Mouse (Mus musculus) forebrain, postnatal 0 days (tissue): ENCODE measurements around the gene Zbtb16. TPM values are rescaled to one million over a fixed set of nuclear protein-coding genes. Genes with fewer than 3 reads are reported as not detected.

Source experiments
- ATAC-seq: fragments of 200-750 bp; cut with Nextera tagmentation; 2 replicates; pipeline ENCODE4 v1.8.0; 2017; ENCODE audit warnings: mild to moderate bottlenecking, moderate library complexity
- DNase-seq: peaks from one replicate; pipeline ENCODE4 v3.0.0-alpha.2; 2015
- H3K27ac ChIP-seq: fragments of 300-500 bp; sonication (generic); 2 replicates; pipeline ENCODE4 v1.5.1; 2014; ENCODE audit warnings: low read depth, mild to moderate bottlenecking, antibody characterized with exemption, low read length, moderate library complexity, mixed read lengths
- H3K27me3 ChIP-seq: fragments of 300-500 bp; sonication (generic); 2 replicates; pipeline ENCODE4 v1.6.1; 2014; ENCODE audit warnings: mild to moderate bottlenecking, low read length, mixed read lengths; ENCODE audit not compliant: insufficient read depth
- H3K36me3 ChIP-seq: fragments of 300-500 bp; sonication (generic); 2 replicates; pipeline ENCODE4 v1.6.1; 2014; ENCODE audit warnings: mild to moderate bottlenecking, moderate library complexity; ENCODE audit not compliant: insufficient read depth
- H3K4me1 ChIP-seq: fragments of 300-500 bp; sonication (generic); 2 replicates; pipeline ENCODE4 v1.6.1; 2014; ENCODE audit warnings: antibody characterized with exemption; ENCODE audit not compliant: insufficient read depth
- H3K4me2 ChIP-seq: fragments of 300-500 bp; sonication (generic); 2 replicates; pipeline ENCODE4 v1.6.1; 2014; ENCODE audit warnings: low read depth, mild to moderate bottlenecking, moderate library complexity
- H3K4me3 ChIP-seq: fragments of 300-500 bp; sonication (generic); 2 replicates; pipeline ENCODE4 v1.5.1; 2014; ENCODE audit warnings: low read depth, low read length, mixed read lengths
- H3K9ac ChIP-seq: fragments of 300-500 bp; sonication (generic); 2 replicates; pipeline ENCODE4 v1.6.1; 2014; ENCODE audit warnings: mild to moderate bottlenecking
- H3K9me3 ChIP-seq: fragments of 300-500 bp; sonication (generic); 2 replicates; pipeline ENCODE4 v1.6.1; 2016; ENCODE audit warnings: low read length
- CTCF ChIP-seq: sonication (generic); IDR thresholded peaks from 2 replicates; pipeline ENCODE4 v1.5.1; 2016; ENCODE audit warnings: antibody characterized with exemption, control low read depth, low read depth
- WGBS: fragments of 180-500 bp; shearing (Covaris S2); extraction: QIAGEN DNeasy Blood & Tissue Kit; methylation state at CpG from one replicate; pipeline ENCODE4 v1.1.7; 2014; 5-methylcytosine and 5-hydroxymethylcytosine counted together
- polyA plus RNA-seq: library from polyadenylated mRNA; unstranded; fragments of >200 nt; fragmentation: Nextera tagmentation; extraction: Ambion mirVana; gene quantifications from 2 replicates; pipeline ENCODE4 v1.2.1, GENCODE M21; 2015
- total RNA-seq: library from RNA; depleted of rRNA; stranded (reverse); fragments of >200 nt; gene quantifications from 2 replicates; pipeline ENCODE4 v1.2.3, GENCODE M21; 2014

Zbtb16 gene
- total and polyA plus RNA-seq, 2 experiments from 2014 or later: 6.8 to 12.6 TPM

- ATAC-seq: no peak
- Histone ChIP-seq H3K27me3 (no peaks in the 10 kb centered on the region), H3K9me3 (no peaks in the 10 kb centered on the region), H3K4me1 (no peaks in the 10 kb centered on the region), H3K27ac (no peak overlapping the region), H3K36me3 (no peaks in the 10 kb centered on the region), H3K4me3 (no peak overlapping the region), H3K9ac (no peak overlapping the region), H3K4me2 (no peak overlapping the region)
- DNase-seq: no peak
- 57% methylated on average over 11 of the region's 11 CpGs for WGBS
- TF ChIP-seq CTCF: no peak
Measured at GRCm38 (mm10) chr9:48796267-48796822, 39.7 kb downstream of the Zbtb16 start.

DNA sequence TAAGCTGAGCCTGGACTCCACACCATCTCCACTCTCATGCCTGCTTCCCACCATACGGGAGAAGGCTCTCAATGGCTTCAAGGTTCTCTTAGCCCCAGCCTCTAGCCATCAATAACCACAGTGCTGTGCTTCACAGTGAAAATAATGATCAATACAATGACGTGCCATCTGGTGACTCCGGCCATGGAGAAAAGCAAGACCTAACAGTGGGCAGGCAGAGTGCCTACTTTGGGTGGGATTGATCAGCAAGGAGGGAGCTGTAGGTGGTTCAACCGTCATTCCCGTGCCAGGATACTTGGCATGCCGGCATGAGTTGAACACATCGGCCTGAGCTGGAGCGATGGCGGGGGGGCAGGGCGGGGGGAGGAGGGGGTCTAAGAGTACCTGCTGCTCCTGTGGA lies 40.3 kb downstream of the Zbtb16 start:
- Histone ChIP-seq H3K9ac (no peak overlapping the region), H3K4me3 (no peak overlapping the region), H3K4me2 (no peak overlapping the region), H3K9me3 (no peaks in the 10 kb centered on the region), H3K27ac (no peak overlapping the region), H3K27me3 (no peaks in the 10 kb centered on the region), H3K4me1 (no peaks in the 10 kb centered on the region), H3K36me3 (no peaks in the 10 kb centered on the region)
- no peak for DNase-seq
- no peak for TF ChIP-seq CTCF
- WGBS: 30% methylated on average over 10 of the region's 10 CpGs
- no peak for ATAC-seq

DNA sequence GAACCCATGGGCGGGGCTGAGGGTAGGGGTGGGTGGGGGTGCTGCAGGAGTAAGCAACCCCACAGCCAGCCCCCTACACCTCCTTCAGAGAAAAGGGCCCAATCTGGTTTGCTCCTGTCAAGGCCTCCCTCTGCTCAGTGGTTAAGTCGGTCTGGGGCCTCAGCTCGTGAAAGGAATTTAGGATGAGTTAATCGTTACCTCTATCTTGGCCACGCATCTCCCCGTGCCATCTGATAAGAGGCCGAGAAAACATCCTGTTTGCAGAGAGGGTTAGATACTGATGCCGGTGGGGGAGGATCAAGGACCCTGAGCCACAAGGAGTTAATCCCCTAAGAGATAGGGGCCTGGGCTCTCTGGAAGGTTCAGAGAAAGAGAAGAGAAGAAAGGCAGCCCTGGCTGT lies 40.9 kb downstream of the Zbtb16 start:
- Histone ChIP-seq H3K9me3 (no peaks in the 10 kb centered on the region), H3K4me3 (no peak overlapping the region), H3K4me2 (no peak overlapping the region), H3K4me1 (no peaks in the 10 kb centered on the region), H3K27me3 (no peaks in the 10 kb centered on the region), H3K27ac (no peak overlapping the region), H3K36me3 (no peaks in the 10 kb centered on the region), H3K9ac (no peak overlapping the region)
- ATAC-seq (no peak), DNase-seq (no peak)
- TF ChIP-seq CTCF: no peak
- WGBS: 29% methylated on average over 8 of the region's 8 CpGs

- no peak for TF ChIP-seq CTCF
Measured at GRCm38 (mm10) chr9:48794463-48794862, 41.6 kb downstream of the Zbtb16 start.

DNA sequence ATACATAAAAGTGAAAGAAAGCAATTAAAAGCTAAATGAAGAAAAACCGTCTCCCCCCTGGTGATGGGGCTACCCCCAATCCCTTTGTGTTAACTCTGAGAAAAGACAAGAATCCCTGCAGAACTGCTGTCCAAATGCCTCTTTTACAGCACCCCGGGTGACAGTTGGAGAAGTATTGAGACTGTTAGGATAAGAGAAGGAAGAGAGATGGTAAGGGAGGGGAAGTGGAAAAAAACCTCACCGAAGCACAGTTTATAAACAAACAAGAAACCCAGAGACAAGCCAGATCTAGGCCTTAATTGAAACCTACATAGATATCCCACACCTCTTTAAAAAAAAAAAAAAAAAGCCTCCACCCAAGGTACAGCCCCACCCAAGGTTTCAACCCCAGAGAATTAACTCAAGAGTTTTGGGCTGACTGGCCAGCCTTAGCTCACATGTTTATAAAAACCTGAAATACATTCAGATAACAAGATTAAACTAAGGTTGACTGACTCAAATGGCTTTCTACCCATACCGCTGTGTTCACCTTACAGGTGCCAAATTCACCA lies 42.3 kb downstream of the Zbtb16 start:
- H3K27me3 ChIP-seq: no peaks in the 10 kb centered on the region
- H3K9ac ChIP-seq: no peak overlapping the region
- no peak for TF ChIP-seq CTCF
- ATAC-seq (no peak), DNase-seq (no peak)
- H3K27ac ChIP-seq: no peak overlapping the region
- WGBS: 39% methylated on average over 4 of the region's 4 CpGs
- no peaks in the 10 kb centered on the region for H3K9me3 ChIP-seq
- H3K36me3 ChIP-seq: no peaks in the 10 kb centered on the region
- no peak overlapping the region for H3K4me2 ChIP-seq
- no peak overlapping the region for H3K4me3 ChIP-seq
- H3K4me1 ChIP-seq: no peaks in the 10 kb centered on the region

More at GRCm38 (mm10) chr9:48794463-48794862, 41.6 kb downstream of the Zbtb16 start:
- Histone ChIP-seq H3K27me3 (no peaks in the 10 kb centered on the region), H3K27ac (no peak overlapping the region), H3K4me3 (no peak overlapping the region), H3K9ac (no peak overlapping the region), H3K4me2 (no peak overlapping the region), H3K9me3 (no peaks in the 10 kb centered on the region), H3K4me1 (no peaks in the 10 kb centered on the region), H3K36me3 (no peaks in the 10 kb centered on the region)
- DNase-seq (no peak), ATAC-seq (no peak)
- WGBS: 86% methylated on average over 2 of the region's 2 CpGs

GRCm38 (mm10) chr9:48790575-48790974 lies 45.4 kb downstream of the Zbtb16 start:
- Histone ChIP-seq H3K4me2 (no peak overlapping the region), H3K4me1 (no peaks in the 10 kb centered on the region), H3K36me3 (no peaks in the 10 kb centered on the region), H3K27me3 (no peaks in the 10 kb centered on the region), H3K27ac (no peak overlapping the region), H3K9me3 (no peaks in the 10 kb centered on the region), H3K9ac (no peak overlapping the region), H3K4me3 (no peak overlapping the region)
- ATAC-seq (no peak), DNase-seq (no peak)
- WGBS: 78% methylated on average over 10 of the region's 10 CpGs
- no peak for TF ChIP-seq CTCF

GRCm38 (mm10) chr9:48787906-48788410 lies 48.1 kb downstream of the Zbtb16 start:
- Histone ChIP-seq H3K4me3 (no peak overlapping the region), H3K27ac (no peak overlapping the region), H3K9me3 (no peaks in the 10 kb centered on the region), H3K9ac (no peak overlapping the region), H3K27me3 (no peaks in the 10 kb centered on the region), H3K36me3 (no peaks in the 10 kb centered on the region), H3K4me2 (no peak overlapping the region), H3K4me1 (no peaks in the 10 kb centered on the region)
- TF ChIP-seq CTCF: no peak
- ATAC-seq: no peak
- DNase-seq: no peak
- WGBS: 64% methylated on average over 9 of the region's 9 CpGs
